Mouse (Mus musculus) liver, embryonic 14.5 days (tissue): ENCODE measurements at regions not wholly inside any gene's neighbourhood (a gene's known extent, or its start where the extent isn't known, plus 50 kb on each side); places are given as distances from the start of the nearest gene placed in this dataset.

ENCODE experiments used
- ATAC-seq: fragments of 200-750 bp; cut with Nextera tagmentation; 2 replicates; pipeline ENCODE4 v1.8.0; 2017; ENCODE audit warnings: moderate number of reproducible peaks, mild to moderate bottlenecking, moderate library complexity; ENCODE audit not compliant: insufficient read depth
- DNase-seq, 3 experiments: peaks; one replicate each; pipeline ENCODE4 v3.0.0-alpha.2; 2012 to 2013; ENCODE audit warnings: low read depth in 3 of 3, low spot score in 3 of 3
- H3K27ac ChIP-seq: fragments of 300-500 bp; sonication (generic); 2 replicates; pipeline ENCODE4 v1.5.1; 2014; ENCODE audit warnings: moderate library complexity, mild to moderate bottlenecking, control low read depth, inconsistent platforms
- H3K27me3 ChIP-seq: fragments of 300-500 bp; sonication (generic); 2 replicates; pipeline ENCODE4 v1.6.1; 2014; ENCODE audit warnings: mild to moderate bottlenecking, low read length, moderate library complexity; ENCODE audit not compliant: control insufficient read depth, insufficient read depth
- H3K36me3 ChIP-seq: fragments of 300-500 bp; sonication (generic); replicated peaks from 2 replicates; pipeline ENCODE4 v1.6.1; 2014; ENCODE audit warnings: low read depth; ENCODE audit not compliant: control insufficient read depth, insufficient read depth
- H3K4me1 ChIP-seq, 2 experiments: fragments of 200-500 bp in 1 of 2; fragments of 300-500 bp in 1 of 2; sonication (generic) in 1 of 2; replicated peaks; 2 replicates each; pipeline ENCODE4 v1.6.1; 2012 to 2014; ENCODE audit warnings: antibody characterized with exemption in 1 of 2, inconsistent platforms in 1 of 2, low read length in 1 of 2; ENCODE audit not compliant: control insufficient read depth in 2 of 2, insufficient read depth in 2 of 2
- H3K4me2 ChIP-seq: fragments of 300-500 bp; sonication (generic); 2 replicates; pipeline ENCODE4 v1.6.1; 2014; ENCODE audit warnings: low read depth, mild to moderate bottlenecking, control low read depth, moderate library complexity
- H3K4me3 ChIP-seq, 2 experiments: fragments of 200-500 bp in 1 of 2; fragments of 300-500 bp in 1 of 2; sonication (generic) in 1 of 2; 2 replicates each; pipeline ENCODE4 v1.5.1; 2012 to 2014; ENCODE audit warnings: low read depth in 2 of 2, low read length in 2 of 2, mild to moderate bottlenecking in 2 of 2, control low read depth in 1 of 2, inconsistent platforms in 1 of 2, moderate library complexity in 1 of 2; ENCODE audit not compliant: insufficient read depth in 1 of 2
- H3K9ac ChIP-seq: fragments of 300-500 bp; sonication (generic); replicated peaks from 2 replicates; pipeline ENCODE4 v1.6.1; 2014; ENCODE audit warnings: mild to moderate bottlenecking, control low read depth, moderate library complexity
- H3K9me3 ChIP-seq: fragments of 300-500 bp; sonication (generic); 2 replicates; pipeline ENCODE4 v1.6.1; 2016; ENCODE audit warnings: low read length, mixed read lengths; ENCODE audit not compliant: control insufficient read depth
- CTCF ChIP-seq: IDR thresholded peaks from 2 replicates; pipeline ENCODE4 v1.5.1; 2016; ENCODE audit warnings: antibody characterized with exemption, low read depth, control low read depth
- EP300 ChIP-seq: IDR thresholded peaks from 2 replicates; pipeline ENCODE4 v1.6.1; 2016; ENCODE audit warnings: antibody characterized with exemption, low read depth
- WGBS: fragments of 180-500 bp; shearing (Covaris S2); extraction: QIAGEN DNeasy Blood & Tissue Kit; methylation state at CpG from one replicate; pipeline ENCODE4 v1.1.7; 2014; ENCODE audit not compliant: insufficient replicate concordance; 5-methylcytosine and 5-hydroxymethylcytosine counted together

- Histone ChIP-seq H3K4me2 (no peak overlapping the region), H3K4me1 (no peaks in the 10 kb centered on the region), H3K27ac (no peak overlapping the region), H3K9ac (no peak overlapping the region), H3K27me3 (no peaks in the 10 kb centered on the region), H3K9me3 (no peaks in the 10 kb centered on the region), H3K36me3 (no peaks in the 10 kb centered on the region), H3K4me3 (no peak overlapping the region)
- DNase-seq (no peak), ATAC-seq (no peak)
- WGBS: 55% methylated on average over 16 of the region's 16 CpGs
- TF ChIP-seq CTCF (no peak), EP300 (no peak)
These were observed 83.5 kb upstream of the Spin1 start for GRCm38 (mm10) chr13:51016956-51017703.

GRCm38 (mm10) chr13:51017727-51018321 is 82.9 kb upstream of the Spin1 start:
- Histone ChIP-seq H3K9ac (no peak overlapping the region), H3K4me2 (no peak overlapping the region), H3K36me3 (no peaks in the 10 kb centered on the region), H3K4me3 (no peak overlapping the region), H3K4me1 (no peaks in the 10 kb centered on the region), H3K27ac (no peak overlapping the region), H3K27me3 (no peaks in the 10 kb centered on the region), H3K9me3 (no peaks in the 10 kb centered on the region)
- 29% methylated on average over 10 of the region's 10 CpGs for WGBS
- no peak for ATAC-seq
- TF ChIP-seq CTCF (no peak), EP300 (no peak)
- no peak for DNase-seq

GRCm38 (mm10) chr13:51018366-51018765 is 82.3 kb upstream of the Spin1 start:
- Histone ChIP-seq H3K9ac (no peak overlapping the region), H3K9me3 (no peaks in the 10 kb centered on the region), H3K4me1 (no peaks in the 10 kb centered on the region), H3K36me3 (no peaks in the 10 kb centered on the region), H3K27me3 (no peaks in the 10 kb centered on the region), H3K4me3 (no peak overlapping the region), H3K27ac (no peak overlapping the region), H3K4me2 (no peak overlapping the region)
- DNase-seq (no peak), ATAC-seq (no peak)
- TF ChIP-seq CTCF (no peak), EP300 (no peak)
- 73% methylated on average over 10 of the region's 10 CpGs for whole genome bisulfite sequencing

GRCm38 (mm10) chr13:51022401-51023250 is 78.1 kb upstream of the Spin1 start:
- no peak overlapping the region for H3K4me2 ChIP-seq
- H3K27me3 ChIP-seq: no peaks in the 10 kb centered on the region
- H3K27ac ChIP-seq: no peak overlapping the region
- no peaks in the 10 kb centered on the region for H3K9me3 ChIP-seq
- ATAC-seq (no peak), DNase-seq (no peak)
- H3K9ac ChIP-seq: no peak overlapping the region
- 42% methylated on average over 13 of the region's 13 CpGs for WGBS
- no peaks in the 10 kb centered on the region for H3K36me3 ChIP-seq
- H3K4me1 ChIP-seq: no peaks in the 10 kb centered on the region
- no peak for TF ChIP-seq CTCF
- no peak for TF ChIP-seq EP300
- H3K4me3 ChIP-seq: no peak overlapping the region

- Histone ChIP-seq H3K9me3 (no peaks in the 10 kb centered on the region), H3K9ac (no peak overlapping the region), H3K27ac (no peak overlapping the region), H3K4me1 (no peaks in the 10 kb centered on the region), H3K4me3 (no peak overlapping the region), H3K27me3 (no peaks in the 10 kb centered on the region), H3K4me2 (no peak overlapping the region), H3K36me3 (no peaks in the 10 kb centered on the region)
- TF ChIP-seq EP300: no peak
- TF ChIP-seq CTCF: no peak
- DNase-seq: no peak
- ATAC-seq: no peak
- WGBS: 60% methylated on average over 11 of the region's 11 CpGs
These were observed 77.4 kb upstream of the Spin1 start for GRCm38 (mm10) chr13:51023271-51023670.
